Mouse (Mus musculus) erythroblast, adult 5-6 weeks (primary cell): ENCODE measurements around the gene Csf1. TPM values are rescaled to one million over a fixed set of nuclear protein-coding genes. Genes with fewer than 3 reads are reported as not detected.

Experiments
- ATAC-seq: replicated peaks from 2 replicates; pipeline ENCODE4 v1.8.0; 2016; ENCODE audit warnings: moderate number of reproducible peaks, mild to moderate bottlenecking, moderate TSS enrichment, inconsistent platforms; ENCODE audit not compliant: poor library complexity, low FRiP score, severe bottlenecking
- total RNA-seq, 2 experiments: library from RNA; stranded (forward) in 1 of 2; stranded (reverse) in 1 of 2; fragments of 150-400 nt in 1 of 2; fragments of 200-764, 138-1000 nt in 1 of 2; gene quantifications; 2 replicates each; pipeline versions ENCODE4 v1.2.3 to v1.2.4; 2015 to 2017; ENCODE audit warnings: low replicate concordance in 2 of 2

Csf1 gene
- total RNA-seq, 2 experiments from 2014 or later: 1.9 to 2.5 TPM

GRCm38 (mm10) chr3:107712081-107712480, 48.2 kb downstream of the Csf1 start:
- no peak for ATAC-seq

- no peak for ATAC-seq
Measured at GRCm38 (mm10) chr3:107709156-107709555, 51.1 kb downstream of the Csf1 start.

GRCm38 (mm10) chr3:107707239-107707638, 53.0 kb downstream of the Csf1 start:
- ATAC-seq: no peak

- no peak for ATAC-seq
Measured at GRCm38 (mm10) chr3:107706164-107706563, 54.1 kb downstream of the Csf1 start.

GRCm38 (mm10) chr3:107704371-107704705, 55.9 kb downstream of the Csf1 start:
- no peak for ATAC-seq

GRCm38 (mm10) chr3:107703675-107704370, 56.4 kb downstream of the Csf1 start:
- no peak for ATAC-seq

- no peak for ATAC-seq
Measured at GRCm38 (mm10) chr3:107701767-107702394, 58.4 kb downstream of the Csf1 start.

GRCm38 (mm10) chr3:107700625-107701024, 59.6 kb downstream of the Csf1 start:
- no peak for ATAC-seq

- ATAC-seq: peak; percentile 5; the same call in 1 of the 2 replicates
Measured at GRCm38 (mm10) chr3:107696910-107697309, 63.4 kb downstream of the Csf1 start.

- ATAC-seq: peak; percentile 98
Measured at GRCm38 (mm10) chr3:107695948-107696881, 64.1 kb downstream of the Csf1 start, which contains the start of gene Ahcyl1. Ahcyl1 (minus strand) TSS chr3:107696560.

- no peak for ATAC-seq
Measured at GRCm38 (mm10) chr3:107695219-107695947, 64.9 kb downstream of the Csf1 start.

- no peak for ATAC-seq
Measured at GRCm38 (mm10) chr3:107694256-107694900, 65.9 kb downstream of the Csf1 start.

Other genes starting within 250 kb of the Csf1 start
- gene Slc6a17, start 242.5 kb downstream of the Csf1 start, total RNA-seq (2015; ENCODE audit: low replicate concordance): not detected in 2 replicates
- not detected in 2 replicates for gene Slc6a17, start 242.5 kb downstream of the Csf1 start, total RNA-seq (2017; ENCODE audit: low replicate concordance)
- gene Ubl4b, start 205.4 kb downstream of the Csf1 start, total RNA-seq (2015; ENCODE audit: low replicate concordance): not detected in 2 replicates
- gene Ubl4b, start 205.4 kb downstream of the Csf1 start, total RNA-seq (2017; ENCODE audit: low replicate concordance): not detected in 2 replicates
- not detected in 2 replicates for gene Alx3, start 165.4 kb downstream of the Csf1 start, total RNA-seq (2015; ENCODE audit: low replicate concordance)
- not detected in 2 replicates for gene Alx3, start 165.4 kb downstream of the Csf1 start, total RNA-seq (2017; ENCODE audit: low replicate concordance)
- gene Gm10961, start 129.1 kb downstream of the Csf1 start, total RNA-seq (2015; ENCODE audit: low replicate concordance): not detected in 2 replicates
- gene Gm10961, start 129.1 kb downstream of the Csf1 start, total RNA-seq (2017; ENCODE audit: low replicate concordance): not detected in 2 replicates
- 8.6 and 16.3 TPM in 2 replicates for gene Strip1, start 128.8 kb downstream of the Csf1 start, total RNA-seq (2015; ENCODE audit: low replicate concordance)
- 5.0 and 7.0 TPM in 2 replicates for gene Strip1, start 128.8 kb downstream of the Csf1 start, total RNA-seq (2017; ENCODE audit: low replicate concordance)
- gene Ahcyl1, start 63.9 kb downstream of the Csf1 start, total RNA-seq (2015; ENCODE audit: low replicate concordance): 18.2 and 21.7 TPM in 2 replicates
- gene Ahcyl1, start 63.9 kb downstream of the Csf1 start, total RNA-seq (2017; ENCODE audit: low replicate concordance): 9.2 and 20.1 TPM in 2 replicates
- gene Eps8l3, start 116.8 kb upstream of the Csf1 start, total RNA-seq (2015; ENCODE audit: low replicate concordance): 1.5 TPM in 1 of 2 replicates, not detected in the other
- gene Eps8l3, start 116.8 kb upstream of the Csf1 start, total RNA-seq (2017; ENCODE audit: low replicate concordance): not detected in 2 replicates
- gene Gstm5, start 135.4 kb upstream of the Csf1 start, total RNA-seq (2015; ENCODE audit: low replicate concordance): 17.9 and 33.9 TPM in 2 replicates
- 8.2 and 22.6 TPM in 2 replicates for gene Gstm5, start 135.4 kb upstream of the Csf1 start, total RNA-seq (2017; ENCODE audit: low replicate concordance)
- not detected in 2 replicates for gene Gstm7, start 171.3 kb upstream of the Csf1 start, total RNA-seq (2015; ENCODE audit: low replicate concordance)
- 1.8 TPM in 1 of 2 replicates, not detected in the other for gene Gstm7, start 171.3 kb upstream of the Csf1 start, total RNA-seq (2017; ENCODE audit: low replicate concordance)
- gene Gstm6, start 183.3 kb upstream of the Csf1 start, total RNA-seq (2015; ENCODE audit: low replicate concordance): not detected in 2 replicates
- not detected in 2 replicates for gene Gstm6, start 183.3 kb upstream of the Csf1 start, total RNA-seq (2017; ENCODE audit: low replicate concordance)
- not detected in 2 replicates for gene Gstm3, start 208.8 kb upstream of the Csf1 start, total RNA-seq (2015; ENCODE audit: low replicate concordance)
- not detected in 2 replicates for gene Gstm3, start 208.8 kb upstream of the Csf1 start, total RNA-seq (2017; ENCODE audit: low replicate concordance)
- 1.3 TPM in 1 of 2 replicates, not detected in the other for gene Gstm2, start 226.0 kb upstream of the Csf1 start, total RNA-seq (2015; ENCODE audit: low replicate concordance)
- gene Gstm2, start 226.0 kb upstream of the Csf1 start, total RNA-seq (2017; ENCODE audit: low replicate concordance): 0.60 and 2.1 TPM in 2 replicates